Mouse (Mus musculus) C2C12 (cell line): Measurements from ENCODE around the gene Arpc1b. TPM values are rescaled to one million over a fixed set of nuclear protein-coding genes. Genes with fewer than 3 reads are reported as not detected.

Experiments
- H3K27me3 ChIP-seq: one replicate; pipeline ENCODE4 v1.6.1; 2011; ENCODE audit not compliant: control insufficient read depth, insufficient read depth, insufficient read length
- H3K36me3 ChIP-seq: one replicate; pipeline ENCODE4 v1.6.1; 2011; ENCODE audit not compliant: control insufficient read depth, insufficient read depth
- H3K4me3 ChIP-seq: one replicate; pipeline ENCODE4 v1.5.1; 2011; ENCODE audit warnings: mild to moderate bottlenecking, control low read depth; ENCODE audit not compliant: poor library complexity, insufficient read depth, severe bottlenecking
- H3K79me2 ChIP-seq: one replicate; pipeline ENCODE4 v1.6.1; 2011; ENCODE audit not compliant: control insufficient read depth, insufficient read depth
- H3K79me3 ChIP-seq: one replicate; pipeline ENCODE4 v1.6.1; 2011; ENCODE audit warnings: low read depth, control low read depth
- H3ac ChIP-seq: one replicate; pipeline ENCODE3; 2011; ENCODE audit warnings: low read depth; ENCODE audit not compliant: control insufficient read depth, insufficient read length
- CEBPB ChIP-seq: IDR thresholded peaks from one replicate; pipeline ENCODE4 v1.6.1; 2011; ENCODE audit warnings: low read depth, mild to moderate bottlenecking, control low read depth, moderate library complexity
- CTCF ChIP-seq: IDR thresholded peaks from one replicate; pipeline ENCODE4 v1.5.1; 2011; ENCODE audit not compliant: control insufficient read depth, insufficient read depth, insufficient read length
- FOSL1 ChIP-seq: IDR thresholded peaks from one replicate; pipeline ENCODE4 v1.8.0; 2011; ENCODE audit warnings: mild to moderate bottlenecking, low read length; ENCODE audit not compliant: poor library complexity, insufficient read depth, severe bottlenecking
- MAX ChIP-seq: IDR thresholded peaks from one replicate; pipeline ENCODE4 v1.6.1; 2011; ENCODE audit warnings: mild to moderate bottlenecking, control low read depth
- MYOD1 ChIP-seq: IDR thresholded peaks from one replicate; pipeline ENCODE4 v1.6.1; 2011; ENCODE audit warnings: low read depth; ENCODE audit not compliant: control insufficient read depth, insufficient read length
- MYOG ChIP-seq: IDR thresholded peaks from one replicate; pipeline ENCODE4 v1.6.1; 2011; ENCODE audit not compliant: control insufficient read depth, insufficient read length; ENCODE audit errors: extremely low read depth
- USF1 ChIP-seq: IDR thresholded peaks from one replicate; pipeline ENCODE4 v1.6.1; 2011; ENCODE audit warnings: low read depth, mild to moderate bottlenecking, control low read depth, moderate library complexity
- polyA plus RNA-seq: library from polyadenylated mRNA; unstranded; fragments of >200 nt; fragmentation: generic; extraction: Trizol; gene quantifications from one replicate; pipeline ENCODE4 v1.2.1, GENCODE M21; 2012; ENCODE audit warnings: missing spikeins

The Arpc1b gene
- polyA plus RNA-seq, 1 experiment = 741 TPM

- Histone ChIP-seq H3K4me3 (peak within 1 kb of the TSS; percentile 95), H3K27me3 (no peaks in the 10 kb centered on the region), H3K36me3 (peaks cover 26% of the 10 kb centered on the region), H3ac (peak within 1 kb of the TSS; percentile 87), H3K79me2 (peaks cover 67% of the 10 kb centered on the region), H3K79me3 (peaks cover 25% of the 10 kb centered on the region)
- TF ChIP-seq CEBPB = peak; percentile 77
- no peak for TF ChIP-seq MYOD1
Measured at GRCm38 (mm10) chr5:145166536-145167305, 52.7 kb downstream of the Arpc1b start, which contains the start of the genes Ptcd1 and Cpsf4. TSS of gene Ptcd1 (minus strand) at chr5:145167108. TSS of gene Cpsf4 (plus strand) at chr5:145167213.

GRCm38 (mm10) chr5:145167306-145167661, 53.3 kb downstream of the Arpc1b start:
- H3K4me3 ChIP-seq = peak overlapping the region; percentile 95
- H3ac ChIP-seq = peak overlapping the region; percentile 81
- no peaks in the 10 kb centered on the region for H3K27me3 ChIP-seq
- H3K36me3 ChIP-seq = peaks cover 32% of the 10 kb centered on the region
- no peak for TF ChIP-seq MYOG
- no peak for TF ChIP-seq MYOD1
- TF ChIP-seq CEBPB = no peak
- TF ChIP-seq CTCF = no peak
- no peak for TF ChIP-seq USF1
- TF ChIP-seq FOSL1 = no peak
- no peak for TF ChIP-seq MAX
- peaks cover 25% of the 10 kb centered on the region for H3K79me3 ChIP-seq
- H3K79me2 ChIP-seq = peaks cover 73% of the 10 kb centered on the region

- TF ChIP-seq MAX (no peak), USF1 (no peak), CEBPB (no peak), CTCF (no peak), FOSL1 (no peak), MYOG (no peak), MYOD1 (no peak)
- H3K4me3 ChIP-seq = no peak overlapping the region
- H3K79me2 ChIP-seq = peaks cover 10% of the 10 kb centered on the region
- H3K79me3 ChIP-seq = peaks cover 5% of the 10 kb centered on the region
- no peak overlapping the region for H3ac ChIP-seq
- no peaks in the 10 kb centered on the region for H3K27me3 ChIP-seq
- H3K36me3 ChIP-seq = peaks cover 72% of the 10 kb centered on the region
Measured at GRCm38 (mm10) chr5:145178461-145178980, 64.5 kb downstream of the Arpc1b start.

Other genes with a start within 250 kb of the Arpc1b start
- gene Smurf1, start 148.4 kb upstream of the Arpc1b start, polyA plus RNA-seq = 39.1 TPM
- gene Gm4871, start 81.5 kb upstream of the Arpc1b start, polyA plus RNA-seq = not detected
- not detected for gene 1700018F24Rik, start 71.2 kb upstream of the Arpc1b start, polyA plus RNA-seq
- 91.7 TPM for gene Arpc1a, start 30.4 kb upstream of the Arpc1b start, polyA plus RNA-seq
- gene Kpna7, start 30.2 kb upstream of the Arpc1b start, polyA plus RNA-seq = not detected
- 136 TPM for gene Pdap1, start 26.0 kb downstream of the Arpc1b start, polyA plus RNA-seq
- gene Bud31, start 26.1 kb downstream of the Arpc1b start, polyA plus RNA-seq = 175 TPM
- gene Ptcd1, start 52.9 kb downstream of the Arpc1b start, polyA plus RNA-seq = 14.5 TPM
- 47.7 TPM for gene Cpsf4, start 53.0 kb downstream of the Arpc1b start, polyA plus RNA-seq
- 643 TPM for gene Atp5j2, start 77.8 kb downstream of the Arpc1b start, polyA plus RNA-seq
- gene Zkscan14, start 87.7 kb downstream of the Arpc1b start, polyA plus RNA-seq = 2.0 TPM
- gene Zkscan5, start 90.3 kb downstream of the Arpc1b start, polyA plus RNA-seq = 3.6 TPM
- 7.7 TPM for gene Zfp655, start 117.5 kb downstream of the Arpc1b start, polyA plus RNA-seq
- 10.4 TPM for gene Zscan25, start 166.3 kb downstream of the Arpc1b start, polyA plus RNA-seq
- gene Cyp3a57, start 231.1 kb downstream of the Arpc1b start, polyA plus RNA-seq = not detected